Mouse (Mus musculus) liver, embryonic 11.5 days (tissue): ENCODE measurements around the gene Trim44. TPM values are rescaled to one million over a fixed set of nuclear protein-coding genes. Genes with fewer than 3 reads are reported as not detected.

ENCODE experiments used
- ATAC-seq: fragments of 200-750 bp; cut with Nextera tagmentation; replicated peaks from 2 replicates; pipeline ENCODE4 v1.8.0; 2017; ENCODE audit warnings: moderate number of reproducible peaks, mild to moderate bottlenecking, moderate TSS enrichment, moderate library complexity; ENCODE audit not compliant: low FRiP score
- DNase-seq: peaks from one replicate; pipeline ENCODE4 v3.0.0-alpha.2; 2017; ENCODE audit warnings: low spot score
- H3K27ac ChIP-seq: fragments of 300-500 bp; sonication (generic); 2 replicates; pipeline ENCODE4 v1.5.1; 2014; ENCODE audit warnings: mild to moderate bottlenecking, low read depth, low read length, control low read depth
- H3K27me3 ChIP-seq: fragments of 300-500 bp; sonication (generic); replicated peaks from 2 replicates; pipeline ENCODE4 v1.6.1; 2014; ENCODE audit warnings: low read length, mixed read lengths; ENCODE audit not compliant: control insufficient read depth, insufficient read depth
- H3K36me3 ChIP-seq: fragments of 300-500 bp; sonication (generic); 2 replicates; pipeline ENCODE4 v1.6.1; 2014; ENCODE audit warnings: mild to moderate bottlenecking, low read length, moderate library complexity, mixed read lengths; ENCODE audit not compliant: control insufficient read depth, insufficient read depth
- H3K4me1 ChIP-seq: fragments of 300-500 bp; sonication (generic); replicated peaks from 2 replicates; pipeline ENCODE4 v1.6.1; 2014; ENCODE audit warnings: low read length, mixed read lengths; ENCODE audit not compliant: control insufficient read depth, insufficient read depth
- H3K4me2 ChIP-seq: fragments of 300-500 bp; sonication (generic); 2 replicates; pipeline ENCODE4 v1.6.1; 2014; ENCODE audit warnings: mild to moderate bottlenecking, control low read depth, moderate library complexity
- H3K4me3 ChIP-seq: fragments of 300-500 bp; sonication (generic); 2 replicates; pipeline ENCODE4 v1.5.1; 2014; ENCODE audit warnings: low read depth, low read length, control low read depth
- H3K9ac ChIP-seq: fragments of 300-500 bp; sonication (generic); 2 replicates; pipeline ENCODE4 v1.6.1; 2014; ENCODE audit warnings: low read depth, low read length, control low read depth
- H3K9me3 ChIP-seq: fragments of 300-500 bp; sonication (generic); 2 replicates; pipeline ENCODE4 v1.6.1; 2016; ENCODE audit warnings: low read length, inconsistent platforms, mixed read lengths; ENCODE audit not compliant: control insufficient read depth
- WGBS: fragments of 180-500 bp; shearing (Covaris S2); extraction: QIAGEN DNeasy Blood & Tissue Kit; methylation state at CpG from one replicate; pipeline ENCODE4 v1.1.7; 2014; 5-methylcytosine and 5-hydroxymethylcytosine counted together
- polyA plus RNA-seq: library from polyadenylated mRNA; unstranded; fragments of >200 nt; fragmentation: Nextera tagmentation; extraction: Ambion mirVana; gene quantifications from 2 replicates; pipeline ENCODE4 v1.2.1, GENCODE M21; 2014

Gene Trim44
- polyA plus RNA-seq, 1 experiment from 2014 or later = 23.1 TPM

DNA sequence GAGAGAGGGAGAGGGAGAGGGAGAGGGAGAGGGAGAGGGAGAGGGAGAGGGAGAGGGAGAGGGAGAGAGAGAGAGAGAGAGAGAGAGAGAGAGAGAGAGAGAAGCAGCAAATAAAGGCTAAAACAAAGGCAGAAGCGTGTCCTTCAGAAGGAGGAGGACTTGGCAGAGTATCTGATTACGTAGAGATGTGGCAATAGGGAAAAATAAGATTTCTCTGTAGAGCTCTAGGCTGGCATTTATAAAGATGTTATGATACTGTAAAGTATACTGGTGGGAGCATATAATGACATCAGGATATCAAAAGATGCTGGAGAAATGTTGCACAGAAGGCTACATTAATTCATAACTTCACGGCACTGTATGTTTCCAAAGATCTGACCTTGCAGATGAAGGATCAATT is 76.5 kb downstream of the Trim44 start:
- DNase-seq (no peak), ATAC-seq (no peak)
- Histone ChIP-seq H3K4me1 (no peaks in the 10 kb centered on the region), H3K27me3 (no peaks in the 10 kb centered on the region), H3K9ac (no peak overlapping the region), H3K36me3 (no peaks in the 10 kb centered on the region), H3K9me3 (no peaks in the 10 kb centered on the region), H3K4me2 (no peak overlapping the region), H3K4me3 (no peak overlapping the region), H3K27ac (no peak overlapping the region)
- 88% methylated on average over 3 of the region's 3 CpGs for WGBS

DNA sequence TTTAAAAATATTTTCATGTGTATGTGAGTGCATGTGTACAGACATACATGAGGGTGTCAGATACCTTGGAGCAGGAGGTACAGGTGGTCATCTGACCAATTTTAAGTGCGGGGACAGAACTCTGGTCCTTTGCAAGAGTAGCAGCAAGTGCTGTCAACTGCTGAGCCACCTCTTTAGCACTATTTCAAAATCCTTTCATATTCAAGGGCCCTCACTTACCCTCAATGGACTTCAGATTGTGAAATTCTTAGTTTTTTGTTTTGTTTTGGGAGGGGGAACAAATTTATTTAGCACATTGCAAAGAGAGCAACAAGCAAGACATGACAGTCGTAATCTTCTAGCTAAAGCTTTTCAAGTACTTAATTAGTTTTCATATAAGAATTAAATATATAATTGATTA is 81.7 kb downstream of the Trim44 start:
- DNase-seq = no peak
- WGBS = 89% methylated on average over 2 of the region's 2 CpGs
- ATAC-seq = no peak

DNA sequence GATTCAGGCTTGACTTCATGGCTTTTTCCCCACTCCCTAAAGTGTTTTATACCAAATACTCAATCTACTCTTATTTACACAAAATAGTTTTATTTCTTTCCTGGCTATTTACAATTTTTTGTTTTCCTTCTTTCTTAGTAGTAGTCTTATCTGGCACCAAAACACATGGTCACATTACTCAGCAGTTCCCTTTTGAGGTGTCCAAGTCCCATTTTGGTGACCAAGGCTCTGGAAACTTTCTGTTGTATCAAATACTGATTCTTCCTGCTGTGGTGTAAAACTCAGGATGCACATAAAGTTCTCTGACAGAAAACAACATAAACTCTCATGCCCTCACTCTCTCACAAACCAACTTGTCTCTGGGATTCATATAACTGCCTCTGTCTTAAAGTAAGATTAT is 83.3 kb downstream of the Trim44 start:
- Histone ChIP-seq H3K27ac (no peak overlapping the region), H3K27me3 (no peaks in the 10 kb centered on the region), H3K4me2 (no peak overlapping the region), H3K4me3 (no peak overlapping the region), H3K4me1 (no peaks in the 10 kb centered on the region), H3K9ac (no peak overlapping the region), H3K9me3 (no peaks in the 10 kb centered on the region), H3K36me3 (no peaks in the 10 kb centered on the region)
- ATAC-seq (no peak), DNase-seq (no peak)

More for the DNA sequence above, 81.7 kb downstream of the Trim44 start:
- Histone ChIP-seq H3K27ac (no peak overlapping the region), H3K36me3 (no peaks in the 10 kb centered on the region), H3K9me3 (no peaks in the 10 kb centered on the region), H3K27me3 (no peaks in the 10 kb centered on the region), H3K9ac (no peak overlapping the region), H3K4me2 (no peak overlapping the region), H3K4me3 (no peak overlapping the region), H3K4me1 (no peaks in the 10 kb centered on the region)

DNA sequence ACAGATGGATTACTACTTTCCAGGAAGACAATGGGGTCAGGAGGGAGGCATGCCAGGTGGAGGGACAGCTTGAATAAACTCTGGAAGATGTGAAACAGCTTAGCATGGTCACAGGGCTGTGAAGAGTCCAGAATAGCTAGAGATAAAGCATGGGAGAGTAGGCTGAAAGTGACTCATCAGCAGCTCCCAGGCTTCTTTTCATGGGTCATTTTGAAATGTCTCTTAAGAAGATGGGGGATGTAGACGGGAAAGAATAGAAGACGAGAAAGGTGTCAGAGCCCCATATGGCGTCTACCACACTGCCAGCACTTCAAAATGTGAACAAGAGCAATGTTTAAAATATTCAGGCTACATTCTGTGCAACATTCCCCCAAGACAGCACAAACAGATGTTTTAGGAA is 91.1 kb downstream of the Trim44 start:
- H3K9ac ChIP-seq = no peak overlapping the region
- H3K27ac ChIP-seq = no peak overlapping the region
- no peak overlapping the region for H3K4me3 ChIP-seq
- H3K36me3 ChIP-seq = no peaks in the 10 kb centered on the region
- H3K4me1 ChIP-seq = no peaks in the 10 kb centered on the region
- no peak for DNase-seq
- H3K27me3 ChIP-seq = no peaks in the 10 kb centered on the region
- 78% methylated on average over 3 of the region's 3 CpGs for WGBS
- no peak overlapping the region for H3K4me2 ChIP-seq
- H3K9me3 ChIP-seq = no peaks in the 10 kb centered on the region
- ATAC-seq = no peak

DNA sequence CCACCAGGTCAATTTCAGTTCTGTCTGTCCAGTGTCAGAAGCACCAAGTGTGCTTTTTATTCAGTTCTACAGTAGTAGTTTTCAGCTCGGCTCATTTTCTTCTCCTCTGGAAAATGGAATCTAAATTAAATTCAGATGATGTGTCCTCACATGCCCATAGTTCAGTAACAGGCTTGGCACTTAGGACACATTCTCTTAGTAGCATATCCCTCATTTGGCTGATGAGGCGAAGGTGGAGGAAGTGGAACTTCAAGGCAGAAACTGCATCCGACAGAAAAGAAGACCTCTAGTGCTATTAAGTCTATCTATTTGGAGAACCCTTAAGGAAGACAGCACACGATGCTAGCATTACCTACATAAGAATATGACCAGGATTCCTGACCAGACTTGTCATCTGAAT is 92.5 kb downstream of the Trim44 start:
- no peaks in the 10 kb centered on the region for H3K36me3 ChIP-seq
- DNase-seq (no peak), ATAC-seq (no peak)
- no peaks in the 10 kb centered on the region for H3K4me1 ChIP-seq
- no peak overlapping the region for H3K27ac ChIP-seq
- 91% methylated on average over 4 of the region's 4 CpGs for WGBS
- H3K9ac ChIP-seq = no peak overlapping the region
- no peak overlapping the region for H3K4me2 ChIP-seq
- no peaks in the 10 kb centered on the region for H3K27me3 ChIP-seq
- no peaks in the 10 kb centered on the region for H3K9me3 ChIP-seq
- no peak overlapping the region for H3K4me3 ChIP-seq

DNA sequence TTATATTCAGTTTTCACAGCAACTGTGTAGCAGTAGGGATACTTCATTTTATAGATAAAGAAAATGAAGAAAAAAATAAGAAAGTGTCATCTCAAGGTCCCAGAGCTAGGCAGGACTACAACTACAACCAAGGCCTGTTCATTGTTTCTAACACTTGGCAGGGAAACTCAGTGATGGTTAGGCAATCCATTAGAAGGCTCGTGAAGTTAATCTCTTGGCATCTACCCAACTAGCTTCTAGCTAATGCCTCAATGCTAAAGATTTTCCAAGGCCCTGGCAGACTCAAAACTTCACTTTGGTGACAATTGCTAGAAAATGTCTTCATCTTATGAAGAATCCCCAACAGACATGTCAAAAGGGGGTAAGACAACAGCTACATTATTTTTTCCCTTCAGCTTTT is 93.0 kb downstream of the Trim44 start:
- H3K27ac ChIP-seq = no peak overlapping the region
- no peaks in the 10 kb centered on the region for H3K36me3 ChIP-seq
- DNase-seq (no peak), ATAC-seq (no peak)
- H3K4me1 ChIP-seq = no peaks in the 10 kb centered on the region
- no peak overlapping the region for H3K4me3 ChIP-seq
- no peaks in the 10 kb centered on the region for H3K9me3 ChIP-seq
- no peak overlapping the region for H3K4me2 ChIP-seq
- 68% methylated on average over 1 of the region's 1 CpGs for WGBS
- H3K9ac ChIP-seq = no peak overlapping the region
- H3K27me3 ChIP-seq = no peaks in the 10 kb centered on the region

DNA sequence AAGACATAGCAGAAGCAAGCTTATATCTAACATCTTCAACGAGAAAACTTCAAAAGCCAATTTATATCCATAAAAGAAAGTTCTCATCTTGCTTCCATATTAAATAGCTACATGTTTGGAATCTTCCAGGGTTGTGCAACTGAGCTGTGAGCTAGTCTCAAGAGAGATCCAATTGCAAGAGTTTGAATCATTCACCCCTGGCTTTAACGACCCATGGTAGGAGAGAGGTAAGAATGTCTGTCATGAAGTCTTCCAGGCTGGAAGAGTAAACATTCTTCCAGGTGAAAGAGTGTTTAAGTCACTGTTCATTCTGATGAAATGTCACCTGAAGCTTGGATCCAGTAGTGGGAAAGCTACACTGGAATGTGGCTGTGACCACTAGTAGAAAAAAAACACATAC is 93.6 kb downstream of the Trim44 start:
- 85% methylated on average over 2 of the region's 2 CpGs for WGBS
- H3K4me3 ChIP-seq = no peak overlapping the region
- H3K36me3 ChIP-seq = no peaks in the 10 kb centered on the region
- no peak for ATAC-seq
- H3K27me3 ChIP-seq = no peaks in the 10 kb centered on the region
- no peak overlapping the region for H3K4me2 ChIP-seq
- H3K27ac ChIP-seq = no peak overlapping the region
- H3K9me3 ChIP-seq = no peaks in the 10 kb centered on the region
- H3K9ac ChIP-seq = no peak overlapping the region
- DNase-seq = no peak
- H3K4me1 ChIP-seq = no peaks in the 10 kb centered on the region

DNA sequence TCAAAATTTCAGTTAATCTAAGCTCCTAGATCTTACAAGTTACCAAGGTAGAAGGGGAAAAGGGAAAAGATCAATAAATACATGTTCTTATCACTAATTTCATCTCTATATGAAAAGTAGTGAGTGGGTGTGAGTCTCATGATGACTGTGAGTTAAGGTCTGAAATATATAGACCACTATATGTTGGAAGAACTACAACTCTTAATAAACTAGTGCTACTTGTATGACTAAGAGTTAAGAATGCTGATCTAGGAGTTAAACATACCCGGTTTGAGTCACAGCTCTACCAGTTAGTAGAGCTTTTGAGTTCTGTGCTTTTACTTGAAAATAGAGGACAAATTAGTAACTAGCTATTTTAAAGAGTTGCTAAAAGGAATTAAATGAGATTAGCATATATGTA is 94.7 kb downstream of the Trim44 start:
- Histone ChIP-seq H3K9ac (no peak overlapping the region), H3K27me3 (no peaks in the 10 kb centered on the region), H3K4me2 (no peak overlapping the region), H3K9me3 (no peaks in the 10 kb centered on the region), H3K36me3 (no peaks in the 10 kb centered on the region), H3K27ac (no peak overlapping the region), H3K4me1 (no peaks in the 10 kb centered on the region), H3K4me3 (no peak overlapping the region)
- ATAC-seq (no peak), DNase-seq (no peak)
- 86% methylated on average over 1 of the region's 1 CpGs for WGBS

DNA sequence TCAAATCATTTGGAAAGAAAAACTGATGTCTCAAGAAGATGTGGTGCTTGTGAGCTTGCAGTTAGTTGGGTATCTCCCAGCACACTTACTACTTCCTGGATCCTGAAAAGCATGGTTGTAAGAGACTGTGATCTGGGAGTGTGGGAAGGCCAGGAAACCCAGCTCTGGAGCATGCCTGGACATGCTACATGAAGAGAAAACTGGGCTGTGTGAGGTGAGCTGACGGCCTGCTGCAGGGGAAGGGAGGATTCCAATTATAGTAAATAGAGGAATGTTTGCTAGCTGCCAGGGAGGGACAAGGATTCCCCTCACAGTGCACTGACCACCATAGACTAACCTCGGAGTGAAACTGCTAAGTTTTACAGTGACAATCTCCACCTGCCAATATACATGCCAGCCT is 104.4 kb downstream of the Trim44 start:
- no peaks in the 10 kb centered on the region for H3K27me3 ChIP-seq
- H3K4me2 ChIP-seq = no peak overlapping the region
- H3K4me1 ChIP-seq = no peaks in the 10 kb centered on the region
- H3K4me3 ChIP-seq = no peak overlapping the region
- H3K9ac ChIP-seq = no peak overlapping the region
- H3K27ac ChIP-seq = no peak overlapping the region
- no peaks in the 10 kb centered on the region for H3K36me3 ChIP-seq
- ATAC-seq = no peak
- H3K9me3 ChIP-seq = no peaks in the 10 kb centered on the region
- DNase-seq = no peak
- WGBS = 67% methylated on average over 2 of the region's 2 CpGs
